Mouse (Mus musculus): ENCODE data around the gene Mtm1. TPM values are rescaled to one million over a fixed set of nuclear protein-coding genes. Genes with fewer than 3 reads are reported as not detected.
A peak's percentile ranks its signal among the peaks of the same experiment; 100 is the strongest.

Mtm1 gene
- polyA plus RNA-seq, 1 experiment, result 3.6 TPM

DNA sequence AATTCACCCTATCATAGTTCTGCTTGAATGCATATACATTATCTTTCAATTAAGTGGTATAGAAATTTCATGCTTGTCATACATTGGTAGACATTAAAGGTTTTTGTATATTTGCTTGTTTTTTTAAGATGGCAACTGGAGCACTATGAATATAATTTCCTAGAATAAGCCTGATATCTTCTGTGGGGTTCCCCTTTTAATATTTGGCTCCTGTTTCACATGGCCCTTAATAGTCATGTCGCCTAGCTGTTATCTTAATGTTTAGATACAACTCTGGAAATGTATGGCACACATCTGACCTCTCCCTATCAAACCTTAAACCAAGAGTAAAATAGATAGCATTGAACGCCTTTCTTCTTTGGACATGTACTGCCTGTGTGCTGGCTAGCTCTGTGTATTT is 20.3 kb downstream of the Mtm1 start:
- H3K4me1 ChIP-seq (ENCODE audit: control insufficient read depth, insufficient read depth, low read length), result no peaks in the 10 kb centered on the region
- H3K4me3 ChIP-seq (replicated peaks; ENCODE audit: control insufficient read depth, low read depth, low read length), result no peak overlapping the region
- 73% methylated on average over 2 of the region's 2 CpGs for WGBS
- no peak overlapping the region for H3K27ac ChIP-seq (ENCODE audit: control insufficient read depth, insufficient read depth, low read depth, low read length, poor library complexity)
- TF ChIP-seq CTCF (IDR thresholded peaks at IDR 0.05; ENCODE audit: control insufficient read depth, insufficient read depth, low read length) (no peak), POLR2A (IDR thresholded peaks at IDR 0.05; ENCODE audit: borderline replicate concordance, control insufficient read depth, low read depth, low read length) (no peak)

DNA sequence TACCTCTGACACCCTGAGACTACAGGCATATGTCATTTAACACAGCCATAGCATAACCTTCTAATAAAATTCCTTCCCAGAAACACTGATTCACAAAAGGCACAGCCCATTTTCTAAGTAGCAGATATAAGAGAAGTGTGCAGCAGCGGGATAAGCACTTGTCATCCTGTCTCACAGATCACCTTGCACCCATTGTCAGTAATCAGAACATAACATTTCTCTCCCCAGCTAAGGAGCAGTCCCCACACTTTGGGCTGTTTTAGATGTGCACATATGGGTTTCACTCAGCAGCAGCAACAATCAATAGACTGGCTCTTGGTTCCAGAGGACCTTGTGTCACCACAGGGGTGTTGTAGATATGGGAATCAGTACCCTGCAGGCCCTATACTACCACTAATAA is 45.9 kb downstream of the Mtm1 start:
- H3K27ac ChIP-seq (ENCODE audit: control insufficient read depth, insufficient read depth, low read depth, low read length, poor library complexity), result no peak overlapping the region
- 95% methylated on average over 1 of the region's 1 CpGs for WGBS
- no peaks in the 10 kb centered on the region for H3K4me1 ChIP-seq (ENCODE audit: control insufficient read depth, insufficient read depth, low read length)
- no peak overlapping the region for H3K4me3 ChIP-seq (replicated peaks; ENCODE audit: control insufficient read depth, low read depth, low read length)
- TF ChIP-seq POLR2A (IDR thresholded peaks at IDR 0.05; ENCODE audit: borderline replicate concordance, control insufficient read depth, low read depth, low read length) (no peak), CTCF (IDR thresholded peaks at IDR 0.05; ENCODE audit: control insufficient read depth, insufficient read depth, low read length) (no peak)

DNA sequence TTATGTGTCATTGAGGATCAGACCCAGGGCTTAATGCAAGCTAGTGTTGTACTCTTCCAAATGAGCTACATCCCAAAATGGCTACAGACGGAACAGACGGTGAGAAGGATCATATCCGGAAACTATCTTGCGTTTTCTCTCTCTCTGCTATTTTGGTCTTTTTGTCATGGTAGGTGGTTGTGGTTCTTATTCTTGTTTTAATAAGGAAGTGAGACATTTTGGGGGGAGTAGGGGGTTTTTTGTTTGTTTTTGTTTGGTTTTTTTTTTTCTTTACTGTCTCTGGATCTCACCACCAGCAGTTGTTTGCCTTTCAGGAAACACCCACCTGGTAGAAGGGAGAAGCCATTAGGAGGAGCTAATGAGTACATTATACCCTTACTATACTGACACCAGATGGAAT is 50.3 kb downstream of the Mtm1 start:
- TF ChIP-seq POLR2A (IDR thresholded peaks at IDR 0.05; ENCODE audit: borderline replicate concordance, control insufficient read depth, low read depth, low read length) (no peak), CTCF (IDR thresholded peaks at IDR 0.05; ENCODE audit: control insufficient read depth, insufficient read depth, low read length) (no peak)
- WGBS, result 86% methylated on average over 4 of the region's 4 CpGs
- Histone ChIP-seq H3K4me1 (ENCODE audit: control insufficient read depth, insufficient read depth, low read length) (no peaks in the 10 kb centered on the region), H3K27ac (ENCODE audit: control insufficient read depth, insufficient read depth, low read depth, low read length, poor library complexity) (no peak overlapping the region), H3K4me3 (replicated peaks; ENCODE audit: control insufficient read depth, low read depth, low read length) (no peak overlapping the region)

DNA sequence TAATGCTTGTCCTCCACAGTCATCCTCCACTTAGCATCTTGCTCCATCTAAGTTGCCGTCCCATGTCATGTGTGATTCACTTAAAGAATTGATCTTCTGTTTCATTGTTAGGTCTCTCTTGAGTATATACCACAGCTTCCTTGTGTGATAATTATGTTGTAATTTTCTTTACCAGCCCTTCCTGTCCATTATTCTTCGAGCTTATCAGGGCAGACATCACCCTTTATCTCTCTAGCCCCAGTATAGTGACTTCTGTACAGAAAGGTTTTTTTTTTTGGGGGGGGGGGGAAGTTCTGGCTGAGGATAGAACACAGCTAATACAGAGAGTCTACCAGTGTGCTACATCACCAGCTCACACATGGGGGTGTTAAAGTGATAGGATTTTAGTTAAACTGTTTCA is 53.7 kb downstream of the Mtm1 start:
- WGBS, result 23% methylated on average over 2 of the region's 2 CpGs
- no peak for TF ChIP-seq POLR2A (IDR thresholded peaks at IDR 0.05; ENCODE audit: borderline replicate concordance, control insufficient read depth, low read depth, low read length)
- no peak for TF ChIP-seq CTCF (IDR thresholded peaks at IDR 0.05; ENCODE audit: control insufficient read depth, insufficient read depth, low read length)
- Histone ChIP-seq H3K4me1 (ENCODE audit: control insufficient read depth, insufficient read depth, low read length) (no peaks in the 10 kb centered on the region), H3K4me3 (replicated peaks; ENCODE audit: control insufficient read depth, low read depth, low read length) (no peak overlapping the region), H3K27ac (ENCODE audit: control insufficient read depth, insufficient read depth, low read depth, low read length, poor library complexity) (no peak overlapping the region)

DNA sequence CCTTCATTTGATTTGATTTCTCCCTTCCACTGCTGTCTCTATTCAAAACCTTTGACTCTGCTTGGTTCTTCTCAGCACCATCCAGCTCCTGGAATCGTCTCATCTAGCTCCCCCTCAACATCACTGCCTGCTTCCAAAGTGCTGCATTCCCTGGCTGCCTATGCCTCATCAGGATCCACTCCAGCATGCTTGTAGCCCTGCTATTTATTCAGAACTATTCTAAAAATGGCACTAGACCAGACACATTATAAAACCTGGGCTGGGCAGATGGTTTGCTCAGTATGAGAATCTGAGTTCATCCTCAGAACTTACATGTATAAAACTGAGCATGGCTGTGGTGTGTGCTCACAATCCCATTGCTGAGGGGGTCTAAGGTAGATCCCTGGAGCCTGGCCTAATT is 58.4 kb downstream of the Mtm1 start:
- no peak for TF ChIP-seq POLR2A (IDR thresholded peaks at IDR 0.05; ENCODE audit: borderline replicate concordance, control insufficient read depth, low read depth, low read length)
- TF ChIP-seq CTCF (IDR thresholded peaks at IDR 0.05; ENCODE audit: control insufficient read depth, insufficient read depth, low read length), result no peak
- H3K4me3 ChIP-seq (replicated peaks; ENCODE audit: control insufficient read depth, low read depth, low read length), result no peak overlapping the region
- H3K27ac ChIP-seq (ENCODE audit: control insufficient read depth, insufficient read depth, low read depth, low read length, poor library complexity), result no peak overlapping the region
- H3K4me1 ChIP-seq (ENCODE audit: control insufficient read depth, insufficient read depth, low read length), result no peaks in the 10 kb centered on the region; the same call in 1 of the 2 replicates
- 66% methylated on average over 1 of the region's 1 CpGs for WGBS

DNA sequence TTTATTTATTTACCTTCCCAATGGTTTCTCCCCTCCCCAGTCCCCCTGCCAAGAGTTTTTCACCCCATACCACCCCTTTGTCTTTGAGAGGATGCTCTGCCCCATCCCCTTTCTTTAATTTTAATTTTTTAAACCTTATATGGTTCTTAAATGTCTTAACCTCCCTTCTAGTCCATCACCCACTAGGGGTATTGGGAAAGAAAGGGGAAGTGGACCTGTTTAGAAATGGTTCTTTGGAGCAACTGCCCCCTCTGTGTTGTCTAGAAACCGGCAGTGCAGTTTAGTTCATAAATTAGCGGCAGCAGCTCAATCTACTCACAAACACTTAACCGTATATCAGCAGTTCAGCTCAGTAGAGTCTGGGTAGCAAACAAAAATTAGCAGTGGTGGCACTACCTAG is 63.6 kb downstream of the Mtm1 start:
- Histone ChIP-seq H3K4me1 (ENCODE audit: control insufficient read depth, insufficient read depth, low read length) (no peaks in the 10 kb centered on the region; the same call in 1 of the 2 replicates), H3K4me3 (replicated peaks; ENCODE audit: control insufficient read depth, low read depth, low read length) (no peak overlapping the region), H3K27ac (ENCODE audit: control insufficient read depth, insufficient read depth, low read depth, low read length, poor library complexity) (peak overlapping the region; percentile 75)
- 44% methylated on average over 3 of the region's 3 CpGs for WGBS
- TF ChIP-seq CTCF (IDR thresholded peaks at IDR 0.05; ENCODE audit: control insufficient read depth, insufficient read depth, low read length) (no peak), POLR2A (IDR thresholded peaks at IDR 0.05; ENCODE audit: borderline replicate concordance, control insufficient read depth, low read depth, low read length) (no peak)

DNA sequence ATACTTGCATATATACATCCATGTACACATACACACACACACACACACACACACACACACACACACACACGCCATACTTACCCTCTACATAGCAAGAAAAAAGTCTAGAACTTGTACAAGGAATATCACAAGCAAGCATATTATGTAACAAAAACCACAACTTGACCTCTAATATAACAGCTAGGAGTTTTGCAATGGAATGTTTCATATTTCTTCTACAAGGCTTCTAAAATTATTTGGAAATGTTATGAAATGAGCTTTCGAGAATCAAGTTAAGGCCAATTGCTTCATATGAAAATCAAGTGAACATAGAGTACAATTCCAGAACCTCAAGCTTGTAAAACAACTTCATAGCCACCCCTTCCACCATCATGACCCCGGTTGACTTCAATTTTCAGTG is 74.9 kb downstream of the Mtm1 start:
- TF ChIP-seq POLR2A (IDR thresholded peaks at IDR 0.05; ENCODE audit: borderline replicate concordance, control insufficient read depth, low read depth, low read length) (no peak), CTCF (IDR thresholded peaks at IDR 0.05; ENCODE audit: control insufficient read depth, insufficient read depth, low read length) (no peak)
- no peak overlapping the region for H3K4me3 ChIP-seq (replicated peaks; ENCODE audit: control insufficient read depth, low read depth, low read length)
- 44% methylated on average over 3 of the region's 3 CpGs for WGBS
- H3K4me1 ChIP-seq (ENCODE audit: control insufficient read depth, insufficient read depth, low read length), result no peaks in the 10 kb centered on the region; the same call in 1 of the 2 replicates
- H3K27ac ChIP-seq (ENCODE audit: control insufficient read depth, insufficient read depth, low read depth, low read length, poor library complexity), result no peak overlapping the region

DNA sequence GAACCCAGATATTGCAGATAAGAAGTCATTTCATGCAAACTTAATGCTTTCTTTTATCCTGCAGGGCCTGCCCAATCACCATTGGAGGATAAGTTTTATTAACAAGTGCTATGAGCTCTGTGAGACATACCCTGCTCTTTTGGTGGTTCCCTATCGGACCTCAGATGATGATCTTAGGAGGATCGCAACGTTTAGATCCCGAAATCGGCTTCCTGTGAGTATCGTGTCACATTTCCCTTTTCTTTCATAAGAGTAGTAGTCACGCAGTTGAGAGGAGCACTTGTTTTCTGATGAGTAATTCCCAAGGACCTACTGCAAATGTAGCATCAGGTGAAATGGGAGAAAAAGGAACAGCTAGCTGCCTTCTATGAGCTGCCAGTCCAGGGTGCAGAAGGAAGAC is 76.5 kb downstream of the Mtm1 start:
- peak overlapping the region; percentile 19; the same call in 1 of the 2 replicates for H3K27ac ChIP-seq (ENCODE audit: control insufficient read depth, insufficient read depth, low read depth, low read length, poor library complexity)
- no peaks in the 10 kb centered on the region; the same call in 1 of the 2 replicates for H3K4me1 ChIP-seq (ENCODE audit: control insufficient read depth, insufficient read depth, low read length)
- TF ChIP-seq POLR2A (IDR thresholded peaks at IDR 0.05; ENCODE audit: borderline replicate concordance, control insufficient read depth, low read depth, low read length) (no peak), CTCF (IDR thresholded peaks at IDR 0.05; ENCODE audit: control insufficient read depth, insufficient read depth, low read length) (no peak)
- WGBS, result 67% methylated on average over 7 of the region's 7 CpGs
- H3K4me3 ChIP-seq (replicated peaks; ENCODE audit: control insufficient read depth, low read depth, low read length), result no peak overlapping the region

DNA sequence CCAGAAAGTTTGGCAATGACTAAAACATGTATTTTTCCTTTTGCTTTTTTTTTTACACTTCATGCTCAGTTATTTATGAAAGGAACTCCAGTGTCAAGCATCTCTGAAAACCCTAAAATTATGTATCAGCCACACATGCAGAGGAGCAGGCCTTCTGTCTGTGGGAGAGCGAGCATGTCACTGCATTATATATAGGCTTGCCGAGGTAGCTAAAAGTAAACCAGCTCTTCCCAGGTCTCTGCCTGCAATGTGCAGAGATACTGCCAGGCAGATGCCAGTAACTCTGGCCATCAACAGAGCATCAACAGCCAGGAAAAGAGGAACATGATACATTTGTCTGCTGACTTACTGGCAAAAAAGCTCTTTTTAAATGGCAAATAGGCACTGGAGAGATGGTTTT is 83.6 kb downstream of the Mtm1 start:
- 86% methylated on average over 2 of the region's 2 CpGs for WGBS
- H3K4me1 ChIP-seq (ENCODE audit: control insufficient read depth, insufficient read depth, low read length), result no peaks in the 10 kb centered on the region
- H3K4me3 ChIP-seq (replicated peaks; ENCODE audit: control insufficient read depth, low read depth, low read length), result no peak overlapping the region
- TF ChIP-seq CTCF (IDR thresholded peaks at IDR 0.05; ENCODE audit: control insufficient read depth, insufficient read depth, low read length) (no peak), POLR2A (IDR thresholded peaks at IDR 0.05; ENCODE audit: borderline replicate concordance, control insufficient read depth, low read depth, low read length) (no peak)
- H3K27ac ChIP-seq (ENCODE audit: control insufficient read depth, insufficient read depth, low read depth, low read length, poor library complexity), result no peak overlapping the region

All from bone marrow, adult 2 months (tissue).